Mouse (Mus musculus): ENCODE data around the gene Catip. TPM values are rescaled to one million over a fixed set of nuclear protein-coding genes. Genes with fewer than 3 reads are reported as not detected.
"Not testable (repeated sequence)": the region's sequence is repeated elsewhere in the genome, so short reads cannot be mapped to it uniquely, and the experiment has no call there.

Gene Catip
- polyA plus RNA-seq, 1 experiment from 2014 or later: 0.25 TPM

- H3K36me3 ChIP-seq: peaks cover 19% of the 10 kb centered on the region; the same call in 1 of the 2 replicates
- peak overlapping the region; percentile 42 for H3K4me3 ChIP-seq
- WGBS: 6% methylated on average over 12 of the region's 12 CpGs
- H3K4me2 ChIP-seq (replicated peaks): peak overlapping the region; percentile 63
- not testable (repeated sequence) for H3K27me3 ChIP-seq (replicated peaks); H3K27ac ChIP-seq; H3K9me3 ChIP-seq; ATAC-seq (ENCODE audit: low FRiP score, low read depth)
- H3K9ac ChIP-seq: peak overlapping the region; percentile 27; the same call in 1 of the 2 replicates
- peaks cover 16% of the 10 kb centered on the region for H3K4me1 ChIP-seq
These were observed 34.7 kb downstream of the Catip start for GRCm38 (mm10) chr1:74396456-74397222.

- H3K4me1 ChIP-seq: peaks cover 12% of the 10 kb centered on the region
- H3K4me3 ChIP-seq: peak overlapping the region; percentile 42
- no peaks in the 10 kb centered on the region for H3K27me3 ChIP-seq (replicated peaks)
- no peak overlapping the region for H3K27ac ChIP-seq
- peak overlapping the region; percentile 63 for H3K4me2 ChIP-seq (replicated peaks)
- H3K9ac ChIP-seq: peak overlapping the region; percentile 27
- WGBS: under 1% methylated on average over 41 of the region's 41 CpGs
- peaks cover 19% of the 10 kb centered on the region; the same call in 1 of the 2 replicates for H3K36me3 ChIP-seq
- no peaks in the 10 kb centered on the region for H3K9me3 ChIP-seq
- ATAC-seq (ENCODE audit: low FRiP score, low read depth): peak; percentile 88
These were observed 35.5 kb downstream of the Catip start for GRCm38 (mm10) chr1:74397268-74397918.

GRCm38 (mm10) chr1:74397919-74398451, 36.1 kb downstream of the Catip start:
- Histone ChIP-seq H3K4me2 (replicated peaks) (peak overlapping the region; percentile 63), H3K9me3 (no peaks in the 10 kb centered on the region), H3K4me3 (peak overlapping the region; percentile 42), H3K27ac (no peak overlapping the region), H3K9ac (peak overlapping the region; percentile 27; the same call in 1 of the 2 replicates), H3K4me1 (peaks cover 6% of the 10 kb centered on the region), H3K36me3 (peaks cover 19% of the 10 kb centered on the region; the same call in 1 of the 2 replicates), H3K27me3 (replicated peaks) (no peaks in the 10 kb centered on the region)
- WGBS: 4% methylated on average over 11 of the region's 11 CpGs
- no peak for ATAC-seq (ENCODE audit: low FRiP score, low read depth)

- Histone ChIP-seq H3K4me1 (no peaks in the 10 kb centered on the region), H3K27me3 (replicated peaks) (no peaks in the 10 kb centered on the region), H3K36me3 (no peaks in the 10 kb centered on the region), H3K9me3 (no peaks in the 10 kb centered on the region), H3K27ac (no peak overlapping the region), H3K9ac (no peak overlapping the region), H3K4me3 (no peak overlapping the region), H3K4me2 (replicated peaks) (no peak overlapping the region)
- no peak for ATAC-seq (ENCODE audit: low FRiP score, low read depth)
- WGBS: 89% methylated on average over 3 of the region's 3 CpGs
These were observed 38.6 kb downstream of the Catip start for GRCm38 (mm10) chr1:74400531-74400930.

GRCm38 (mm10) chr1:74401015-74401702, 39.3 kb downstream of the Catip start:
- 57% methylated on average over 16 of the region's 16 CpGs for WGBS
- no peaks in the 10 kb centered on the region for H3K9me3 ChIP-seq
- no peaks in the 10 kb centered on the region for H3K36me3 ChIP-seq

GRCm38 (mm10) chr1:74404206-74404605, 42.3 kb downstream of the Catip start:
- Histone ChIP-seq H3K4me1 (no peaks in the 10 kb centered on the region), H3K4me2 (replicated peaks) (no peak overlapping the region), H3K27ac (no peak overlapping the region), H3K9me3 (no peaks in the 10 kb centered on the region), H3K9ac (no peak overlapping the region), H3K36me3 (no peaks in the 10 kb centered on the region), H3K4me3 (no peak overlapping the region), H3K27me3 (replicated peaks) (no peaks in the 10 kb centered on the region)
- ATAC-seq (ENCODE audit: low FRiP score, low read depth): no peak
- WGBS: 93% methylated on average over 4 of the region's 4 CpGs

More at GRCm38 (mm10) chr1:74401015-74401702, 39.3 kb downstream of the Catip start:
- no peaks in the 10 kb centered on the region for H3K4me1 ChIP-seq
- H3K4me2 ChIP-seq (replicated peaks): no peak overlapping the region
- no peak for ATAC-seq (ENCODE audit: low FRiP score, low read depth)
- H3K27ac ChIP-seq: no peak overlapping the region
- H3K27me3 ChIP-seq (replicated peaks): no peaks in the 10 kb centered on the region
- H3K4me3 ChIP-seq: no peak overlapping the region
- H3K9ac ChIP-seq: no peak overlapping the region

GRCm38 (mm10) chr1:74408589-74409504, 46.9 kb downstream of the Catip start, which contains the start of gene Vil1:
Gene Vil1 (plus strand): TSS chr1:74409376.
- no peaks in the 10 kb centered on the region for H3K4me1 ChIP-seq
- H3K27me3 ChIP-seq (replicated peaks): 0 out of 2 replicates have a peak, but pooled peaks cover 4% of the 10 kb centered on the region
- H3K36me3 ChIP-seq: no peaks in the 10 kb centered on the region
- H3K27ac ChIP-seq: no peak within 1 kb of the TSS
- no peaks in the 10 kb centered on the region for H3K9me3 ChIP-seq
- ATAC-seq (ENCODE audit: low FRiP score, low read depth): no peak
- WGBS: 38% methylated on average over 15 of the region's 15 CpGs
- no peak within 1 kb of the TSS for H3K9ac ChIP-seq
- H3K4me3 ChIP-seq: no peak within 1 kb of the TSS
- H3K4me2 ChIP-seq (replicated peaks): no peak within 1 kb of the TSS

GRCm38 (mm10) chr1:74411753-74412325, 49.9 kb downstream of the Catip start:
- Histone ChIP-seq H3K27ac (no peak overlapping the region), H3K4me1 (no peaks in the 10 kb centered on the region), H3K4me3 (no peak overlapping the region), H3K9me3 (no peaks in the 10 kb centered on the region), H3K4me2 (replicated peaks) (no peak overlapping the region), H3K9ac (no peak overlapping the region), H3K36me3 (no peaks in the 10 kb centered on the region), H3K27me3 (replicated peaks) (0 out of 2 replicates have a peak, but pooled peaks cover 4% of the 10 kb centered on the region)
- no peak for ATAC-seq (ENCODE audit: low FRiP score, low read depth)
- WGBS: 62% methylated on average over 2 of the region's 2 CpGs

- Histone ChIP-seq H3K27me3 (replicated peaks) (0 out of 2 replicates have a peak, but pooled peaks cover 4% of the 10 kb centered on the region), H3K4me1 (no peaks in the 10 kb centered on the region), H3K4me2 (replicated peaks) (no peak overlapping the region), H3K27ac (no peak overlapping the region), H3K4me3 (no peak overlapping the region), H3K9me3 (no peaks in the 10 kb centered on the region), H3K36me3 (no peaks in the 10 kb centered on the region), H3K9ac (no peak overlapping the region)
- no peak for ATAC-seq (ENCODE audit: low FRiP score, low read depth)
- WGBS: 88% methylated on average over 8 of the region's 8 CpGs
These were observed 50.8 kb downstream of the Catip start for GRCm38 (mm10) chr1:74412711-74413110.

GRCm38 (mm10) chr1:74415143-74415542, 53.2 kb downstream of the Catip start:
- H3K36me3 ChIP-seq: no peaks in the 10 kb centered on the region
- WGBS: 48% methylated on average over 4 of the region's 4 CpGs
- no peaks in the 10 kb centered on the region for H3K4me1 ChIP-seq
- H3K4me3 ChIP-seq: no peak overlapping the region
- H3K27me3 ChIP-seq (replicated peaks): 0 out of 2 replicates have a peak, but pooled peaks cover 4% of the 10 kb centered on the region
- H3K27ac ChIP-seq: no peak overlapping the region
- H3K9me3 ChIP-seq: no peaks in the 10 kb centered on the region
- ATAC-seq (ENCODE audit: low FRiP score, low read depth): no peak
- no peak overlapping the region for H3K9ac ChIP-seq
- H3K4me2 ChIP-seq (replicated peaks): no peak overlapping the region

All from neural tube, embryonic 12.5 days (tissue).